ENCODE assay signal across 12 mouse cellular contexts in genomic region chr7:91603561-91603960, GRCm38 (mm10).
"Had no signal": no experiment of that assay in that cellular context is flagged by ENCODE, and none has a peak within 500 bp of the region (broad histone marks: within the 10 kb centered on the region; RNA-seq: fewer than 3 reads in every experiment).

No protein-coding gene starts in this region.

- H3K4me3 ChIP-seq: kidney, embryonic 15.5 days; limb, embryonic 13.5 days; midbrain, embryonic 13.5 days; neural tube, embryonic 13.5 days had no signal

- DNase-seq: kidney, postnatal 14 days; layer of hippocampus, adult 9-11 months; layer of hippocampus, postnatal 36 days; lung, adult 18-20 months; lung, postnatal 36 days; right cerebral cortex, postnatal 14 days; thymus, postnatal 4 days had no signal

- H3K27ac ChIP-seq: kidney, embryonic 15.5 days; limb, embryonic 13.5 days; liver, embryonic 14.5 days; midbrain, embryonic 13.5 days; neural tube, embryonic 13.5 days had no signal
